Mouse (Mus musculus): ENCODE measurements around the gene Sertad3. TPM values are rescaled to one million over a fixed set of nuclear protein-coding genes. Genes with fewer than 3 reads are reported as not detected.
A peak's percentile ranks its signal among the peaks of the same experiment; 100 is the strongest.

Gene Sertad3
- polyA plus RNA-seq, 1 experiment from 2014 or later = 22.2 TPM

DNA sequence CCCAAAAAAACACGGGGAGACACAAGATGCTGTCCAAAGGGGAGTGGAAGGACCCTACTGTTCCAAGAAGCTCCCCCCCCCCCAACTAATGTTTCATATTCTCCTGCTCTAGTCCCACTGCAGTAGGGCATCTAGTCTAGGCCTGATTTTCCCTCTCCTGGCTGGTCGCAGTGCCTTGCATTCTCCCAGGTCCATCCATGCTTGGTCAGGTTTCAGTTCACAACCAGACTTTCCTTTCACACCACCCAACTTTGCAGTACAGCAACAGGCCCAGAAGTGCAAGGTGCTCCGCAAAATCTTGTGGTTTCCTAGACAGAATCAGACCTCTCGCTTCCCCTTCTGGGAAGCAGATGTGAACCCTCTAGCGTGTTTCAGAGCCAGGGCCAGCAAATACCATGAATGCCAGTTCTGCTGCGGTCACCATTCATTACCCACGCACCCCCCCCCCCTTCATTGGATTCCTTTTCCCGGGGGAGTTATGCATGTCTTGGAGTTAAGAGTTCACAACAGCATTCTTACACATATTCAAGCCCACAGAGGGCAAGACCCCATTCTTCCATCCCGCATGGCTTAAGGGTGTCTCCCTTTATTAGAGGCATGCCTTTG lies 33.3 kb downstream of the Sertad3 start:
- 50% methylated on average over 9 of the region's 9 CpGs for WGBS
- H3K4me3 ChIP-seq = 0 out of 2 replicates have a peak overlapping the region, but pooled peaks have one; percentile 49

DNA sequence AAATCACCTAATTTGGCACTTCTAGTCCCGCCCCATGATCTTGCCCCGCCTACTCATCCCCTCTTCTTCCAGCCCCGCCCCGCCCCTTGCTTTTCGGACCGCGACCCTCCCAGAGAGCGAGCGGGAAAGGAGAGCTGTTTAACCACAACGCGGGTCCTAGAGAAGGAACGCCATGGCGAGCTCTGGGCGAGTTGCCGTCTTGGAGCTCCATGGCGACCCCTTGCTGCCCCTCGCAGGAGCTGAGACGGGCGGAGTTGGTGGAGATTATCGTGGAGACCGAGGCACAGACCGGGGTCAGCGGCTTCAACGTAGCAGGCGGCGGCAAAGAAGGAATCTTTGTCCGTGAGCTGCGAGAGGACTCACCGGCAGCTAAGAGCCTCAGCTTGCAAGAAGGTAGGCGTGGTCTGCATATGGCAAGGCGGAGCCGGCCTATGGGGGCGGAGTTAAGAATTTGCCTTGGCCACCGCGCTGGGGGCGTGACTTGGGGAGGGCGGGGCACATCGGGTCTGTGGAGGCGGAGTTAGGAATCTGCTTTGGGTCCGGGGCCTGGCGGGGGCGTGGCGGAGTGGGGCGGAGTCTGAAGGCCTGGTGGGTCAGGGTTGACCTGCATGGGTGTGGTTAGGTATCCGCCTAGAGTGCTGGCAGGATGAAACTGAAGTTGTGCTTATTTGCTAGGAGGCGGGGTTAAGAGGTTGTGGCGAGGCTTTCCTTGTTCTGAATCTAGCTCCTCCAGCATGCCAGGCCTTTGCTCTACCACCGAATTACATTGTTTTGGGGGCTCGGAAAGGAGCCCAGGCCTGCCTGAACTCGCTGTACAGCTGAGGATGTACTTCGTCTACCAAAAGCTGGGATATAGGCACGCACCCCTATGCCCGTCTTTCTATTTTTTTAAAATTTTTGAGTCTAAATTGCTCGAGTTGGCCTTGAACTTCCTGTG lies 34.4 kb downstream of the Sertad3 start:
- peak; percentile 88 for ATAC-seq (ENCODE audit: low FRiP score, low read depth)
- H3K4me1 ChIP-seq = peaks cover 6% of the 10 kb centered on the region
- peak overlapping the region; percentile 49 for H3K4me3 ChIP-seq
- H3K27me3 ChIP-seq (replicated peaks) = no peaks in the 10 kb centered on the region
- peak overlapping the region; percentile 58 for H3K9ac ChIP-seq
- no peaks in the 10 kb centered on the region for H3K9me3 ChIP-seq
- H3K27ac ChIP-seq = peak overlapping the region; percentile 89
- no peaks in the 10 kb centered on the region for H3K36me3 ChIP-seq
- 1% methylated on average over 54 of the region's 54 CpGs for WGBS
- H3K4me2 ChIP-seq (replicated peaks) = peak overlapping the region; percentile 70

More for the DNA sequence above, 33.3 kb downstream of the Sertad3 start:
- Histone ChIP-seq H3K9ac (0 out of 2 replicates have a peak overlapping the region, but pooled peaks have one; percentile 13), H3K4me2 (replicated peaks) (peak overlapping the region; percentile 70), H3K9me3 (no peaks in the 10 kb centered on the region), H3K27ac (no peak overlapping the region), H3K27me3 (replicated peaks) (no peaks in the 10 kb centered on the region), H3K36me3 (no peaks in the 10 kb centered on the region), H3K4me1 (peaks cover 6% of the 10 kb centered on the region)
- peak; percentile 11; the same call in 1 of the 2 replicates for ATAC-seq (ENCODE audit: low FRiP score, low read depth)

DNA sequence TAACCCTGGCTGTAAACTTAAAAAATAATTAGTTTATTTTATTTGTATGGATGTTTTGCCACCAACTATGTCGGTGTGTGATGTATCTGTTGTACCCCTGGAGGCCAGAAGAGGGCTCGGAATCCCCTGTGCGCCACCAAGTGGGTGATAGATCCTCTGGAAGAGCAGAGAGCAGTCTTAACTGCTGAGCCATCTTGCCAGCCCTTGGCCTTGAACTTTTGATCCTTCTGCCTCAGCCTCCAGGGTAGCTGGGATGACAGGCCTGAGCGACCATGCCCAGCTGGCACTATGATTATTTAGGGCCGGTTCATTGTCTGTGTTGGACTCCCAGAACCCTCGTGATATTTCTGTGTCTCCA lies 35.1 kb downstream of the Sertad3 start:
- peaks cover 6% of the 10 kb centered on the region for H3K4me1 ChIP-seq
- H3K9ac ChIP-seq = no peak overlapping the region
- H3K4me3 ChIP-seq = peak overlapping the region; percentile 49; the same call in 1 of the 2 replicates
- H3K27me3 ChIP-seq (replicated peaks) = no peaks in the 10 kb centered on the region
- H3K36me3 ChIP-seq = no peaks in the 10 kb centered on the region
- H3K9me3 ChIP-seq = no peaks in the 10 kb centered on the region
- ATAC-seq (ENCODE audit: low FRiP score, low read depth) = peak; percentile 57
- 21% methylated on average over 6 of the region's 6 CpGs for WGBS
- H3K4me2 ChIP-seq (replicated peaks) = peak overlapping the region; percentile 70
- no peak overlapping the region for H3K27ac ChIP-seq

DNA sequence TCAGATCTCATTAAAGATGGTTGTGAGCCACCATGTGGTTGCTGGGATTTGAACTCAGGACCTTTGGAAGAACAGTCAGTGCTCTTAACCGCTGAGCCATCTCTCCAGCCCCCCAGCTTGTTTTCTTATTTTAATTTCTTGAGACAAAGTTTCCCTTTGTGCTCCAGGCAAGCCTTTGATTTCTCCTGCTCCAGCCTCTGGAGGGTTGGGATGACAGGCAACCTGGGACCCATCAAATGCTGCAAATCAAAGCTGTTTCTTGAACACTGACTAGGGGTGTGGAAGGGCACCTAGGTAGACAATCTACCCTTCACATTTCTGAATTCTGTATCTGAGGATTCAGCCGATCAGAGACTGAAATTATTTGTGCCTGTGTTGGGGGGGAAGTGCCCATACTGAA lies 37.2 kb downstream of the Sertad3 start:
- no peak overlapping the region for H3K4me2 ChIP-seq (replicated peaks)
- no peak overlapping the region for H3K9ac ChIP-seq
- no peaks in the 10 kb centered on the region for H3K36me3 ChIP-seq
- H3K9me3 ChIP-seq = no peaks in the 10 kb centered on the region
- H3K4me1 ChIP-seq = peaks cover 6% of the 10 kb centered on the region
- 89% methylated on average over 2 of the region's 2 CpGs for WGBS
- H3K27me3 ChIP-seq (replicated peaks) = no peaks in the 10 kb centered on the region
- H3K4me3 ChIP-seq = no peak overlapping the region
- no peak overlapping the region for H3K27ac ChIP-seq
- no peak for ATAC-seq (ENCODE audit: low FRiP score, low read depth)

DNA sequence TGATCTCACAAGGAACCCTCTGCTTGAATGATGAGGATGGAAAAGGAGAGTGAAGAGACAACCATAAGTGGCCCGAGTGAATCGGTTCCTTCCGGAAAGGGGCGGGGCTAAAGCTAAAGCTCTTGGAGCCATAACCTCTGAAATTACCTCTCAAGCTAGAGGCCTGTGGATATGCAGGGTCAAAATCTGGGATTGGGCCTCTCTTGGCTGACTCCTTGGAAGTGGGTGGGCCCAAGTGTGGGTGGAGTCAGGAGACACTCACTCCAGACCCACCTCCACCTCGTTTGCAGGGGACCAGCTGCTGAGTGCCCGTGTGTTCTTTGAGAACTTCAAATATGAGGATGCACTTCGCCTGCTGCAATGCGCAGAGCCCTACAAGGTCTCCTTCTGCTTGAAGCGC lies 41.4 kb downstream of the Sertad3 start:
- Histone ChIP-seq H3K4me2 (replicated peaks) (no peak overlapping the region), H3K4me1 (no peaks in the 10 kb centered on the region), H3K36me3 (no peaks in the 10 kb centered on the region), H3K9ac (no peak overlapping the region), H3K4me3 (no peak overlapping the region), H3K27ac (no peak overlapping the region), H3K27me3 (replicated peaks) (no peaks in the 10 kb centered on the region), H3K9me3 (no peaks in the 10 kb centered on the region)
- WGBS = 72% methylated on average over 9 of the region's 9 CpGs
- no peak for ATAC-seq (ENCODE audit: low FRiP score, low read depth)

DNA sequence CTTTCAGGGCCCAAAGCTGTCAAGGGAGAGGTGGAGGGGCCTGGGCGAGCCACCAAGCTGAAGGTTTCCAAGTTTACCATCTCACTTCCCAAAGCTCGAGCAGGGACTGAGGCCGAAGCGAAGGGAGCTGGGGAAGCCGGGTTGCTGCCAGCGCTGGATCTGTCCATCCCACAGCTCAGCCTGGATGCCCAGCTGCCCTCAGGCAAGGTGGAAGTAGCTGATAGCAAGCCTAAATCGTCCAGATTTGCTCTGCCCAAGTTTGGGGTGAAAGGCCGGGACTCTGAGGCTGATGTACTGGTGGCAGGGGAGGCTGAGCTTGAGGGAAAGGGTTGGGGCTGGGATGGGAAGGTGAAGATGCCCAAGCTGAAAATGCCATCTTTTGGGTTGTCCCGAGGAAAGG lies 44.7 kb downstream of the Sertad3 start:
- Histone ChIP-seq H3K4me3 (no peak overlapping the region), H3K4me1 (no peaks in the 10 kb centered on the region), H3K27ac (no peak overlapping the region), H3K36me3 (no peaks in the 10 kb centered on the region), H3K4me2 (replicated peaks) (no peak overlapping the region), H3K27me3 (replicated peaks) (no peaks in the 10 kb centered on the region), H3K9me3 (no peaks in the 10 kb centered on the region), H3K9ac (no peak overlapping the region)
- ATAC-seq (ENCODE audit: low FRiP score, low read depth) = no peak
- WGBS = 87% methylated on average over 9 of the region's 9 CpGs

DNA sequence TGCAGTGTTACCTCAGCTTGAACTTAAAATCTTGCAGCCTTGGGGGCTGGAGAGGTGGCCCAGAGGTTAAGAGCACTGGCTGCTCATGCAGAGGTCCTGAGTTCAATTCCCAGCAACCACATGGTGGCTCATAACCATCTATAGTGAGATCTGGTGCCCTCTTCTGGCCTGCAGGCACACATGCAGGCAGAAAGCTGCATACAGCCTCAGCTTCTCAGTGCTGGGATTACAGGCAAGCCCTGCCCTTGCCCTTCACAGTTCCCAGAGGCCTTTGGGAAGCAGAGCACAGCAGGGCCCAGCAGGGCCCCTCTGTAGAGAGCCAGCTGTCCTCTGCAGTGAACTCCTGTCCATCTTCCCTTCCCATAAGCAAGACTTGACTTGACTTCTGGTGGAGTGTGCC lies 46.5 kb downstream of the Sertad3 start:
- Histone ChIP-seq H3K27ac (no peak overlapping the region), H3K27me3 (replicated peaks) (no peaks in the 10 kb centered on the region), H3K4me1 (no peaks in the 10 kb centered on the region), H3K36me3 (no peaks in the 10 kb centered on the region), H3K9ac (no peak overlapping the region), H3K4me2 (replicated peaks) (no peak overlapping the region), H3K9me3 (no peaks in the 10 kb centered on the region), H3K4me3 (no peak overlapping the region)
- ATAC-seq (ENCODE audit: low FRiP score, low read depth) = no peak

DNA sequence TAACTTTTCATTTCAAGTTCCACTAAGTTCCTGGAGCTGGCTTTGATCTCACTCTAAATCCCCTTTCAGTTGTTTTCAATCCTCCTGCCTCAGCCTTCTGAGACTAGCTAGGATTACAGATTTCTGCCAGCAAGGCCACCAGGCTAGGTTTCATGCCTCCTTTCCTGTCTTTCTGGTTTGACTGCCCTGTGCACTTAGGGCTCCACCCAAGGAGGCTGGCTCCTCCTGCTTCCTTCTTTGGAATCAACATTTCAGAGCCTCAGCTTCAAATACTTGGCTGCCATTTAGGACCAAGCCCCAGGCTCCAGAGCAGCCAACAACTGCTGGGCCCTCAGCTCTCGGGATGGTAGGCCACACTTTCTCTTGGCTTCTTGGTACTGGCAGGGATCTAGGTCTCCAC lies 47.0 kb downstream of the Sertad3 start:
- no peak overlapping the region for H3K27ac ChIP-seq
- H3K9ac ChIP-seq = no peak overlapping the region
- no peak for ATAC-seq (ENCODE audit: low FRiP score, low read depth)
- H3K36me3 ChIP-seq = no peaks in the 10 kb centered on the region
- H3K4me2 ChIP-seq (replicated peaks) = no peak overlapping the region
- WGBS = 74% methylated on average over 1 of the region's 1 CpGs
- H3K4me3 ChIP-seq = no peak overlapping the region
- H3K27me3 ChIP-seq (replicated peaks) = no peaks in the 10 kb centered on the region
- H3K4me1 ChIP-seq = no peaks in the 10 kb centered on the region
- H3K9me3 ChIP-seq = no peaks in the 10 kb centered on the region

DNA sequence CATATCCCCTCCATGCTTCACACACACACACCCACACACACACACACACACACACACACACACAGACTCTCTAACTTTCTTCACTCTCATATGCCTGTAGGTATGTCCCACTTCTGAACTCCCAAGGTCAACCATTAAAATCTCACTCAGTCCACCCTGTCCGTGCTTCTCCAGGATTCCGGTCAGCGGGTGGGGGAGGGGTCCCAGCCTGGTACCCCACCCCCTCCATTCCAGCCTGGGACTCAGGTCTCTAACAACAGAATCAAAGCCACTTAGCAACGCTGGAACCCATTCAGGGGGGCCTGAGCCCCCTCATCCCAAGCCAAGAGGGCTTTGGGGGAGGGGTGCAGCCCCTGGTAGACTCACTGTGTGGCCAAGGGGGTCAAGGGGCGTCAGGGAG lies 49.4 kb downstream of the Sertad3 start, which contains the start of gene Hipk4:
TSS of gene Hipk4 (plus strand) at position 301 of the 400 bp plus-strand sequence.
- WGBS = 66% methylated on average over 5 of the region's 5 CpGs
- Histone ChIP-seq H3K9me3 (no peaks in the 10 kb centered on the region), H3K4me2 (replicated peaks) (no peak within 1 kb of the TSS), H3K36me3 (no peaks in the 10 kb centered on the region), H3K4me3 (no peak within 1 kb of the TSS), H3K9ac (no peak within 1 kb of the TSS), H3K4me1 (no peaks in the 10 kb centered on the region), H3K27me3 (replicated peaks) (no peaks in the 10 kb centered on the region), H3K27ac (no peak within 1 kb of the TSS)
- no peak for ATAC-seq (ENCODE audit: low FRiP score, low read depth)

DNA sequence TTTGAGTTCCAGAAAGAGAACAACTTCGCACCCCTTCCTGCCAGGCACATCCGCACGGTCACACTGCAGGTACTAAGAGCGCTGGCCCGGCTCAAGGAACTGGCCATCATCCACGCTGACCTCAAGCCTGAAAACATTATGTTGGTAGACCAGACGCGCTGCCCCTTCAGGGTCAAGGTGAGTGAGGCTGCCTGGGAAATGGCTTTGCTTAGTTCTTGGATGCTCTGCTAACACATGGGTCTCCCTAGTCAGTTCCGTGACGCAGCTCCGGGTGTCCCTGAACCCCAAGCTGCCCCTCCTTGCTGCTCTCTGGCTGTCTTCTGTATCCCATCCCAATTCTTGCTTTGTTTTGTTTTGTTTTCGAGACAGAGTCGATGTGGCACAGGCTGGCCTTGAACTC lies 50.2 kb downstream of the Sertad3 start:
- Histone ChIP-seq H3K36me3 (no peaks in the 10 kb centered on the region), H3K4me3 (no peak overlapping the region), H3K9ac (no peak overlapping the region), H3K9me3 (no peaks in the 10 kb centered on the region), H3K4me1 (no peaks in the 10 kb centered on the region), H3K27ac (no peak overlapping the region), H3K4me2 (replicated peaks) (no peak overlapping the region), H3K27me3 (replicated peaks) (no peaks in the 10 kb centered on the region)
- WGBS = 95% methylated on average over 13 of the region's 13 CpGs
- no peak for ATAC-seq (ENCODE audit: low FRiP score, low read depth)

DNA sequence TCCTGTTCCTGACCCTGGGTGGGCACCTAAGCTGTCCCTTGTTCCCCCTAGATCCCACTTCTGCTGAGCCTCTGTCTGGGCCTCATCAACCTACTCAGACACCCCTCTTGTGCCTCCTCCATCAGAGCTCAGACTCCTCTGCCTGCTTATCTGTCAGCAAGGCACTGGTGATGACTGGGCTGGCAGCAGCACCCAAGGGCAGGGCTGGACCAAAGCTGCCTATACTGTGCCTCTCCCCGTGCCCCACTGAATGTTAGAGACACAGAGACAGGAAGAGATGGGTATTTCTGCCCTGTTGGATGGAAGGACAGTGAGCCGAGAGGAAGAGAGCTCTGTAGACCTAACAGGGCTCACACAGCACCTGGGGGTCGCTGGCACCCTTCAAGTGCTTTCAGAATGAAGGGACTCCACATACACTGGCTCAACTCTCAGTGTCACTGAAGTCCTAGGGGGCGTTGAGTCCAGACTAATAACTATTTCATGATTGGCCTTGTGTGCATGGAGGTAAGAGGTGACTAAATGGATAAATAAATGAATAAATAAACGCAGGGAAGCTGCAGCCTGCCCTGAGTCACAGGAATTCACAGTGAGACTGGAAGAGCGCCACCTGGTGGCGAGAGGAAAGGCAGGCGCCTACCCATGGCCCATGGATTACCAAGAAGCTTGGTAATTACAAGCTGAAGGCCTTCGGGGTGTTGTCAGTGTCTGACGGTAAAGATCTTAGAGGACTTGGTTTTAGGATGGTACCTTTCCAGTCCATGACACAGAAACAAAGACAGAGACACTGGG lies 52.7 kb downstream of the Sertad3 start:
- H3K4me1 ChIP-seq = no peaks in the 10 kb centered on the region
- no peak overlapping the region for H3K4me2 ChIP-seq (replicated peaks)
- WGBS = 24% methylated on average over 10 of the region's 10 CpGs
- no peaks in the 10 kb centered on the region for H3K27me3 ChIP-seq (replicated peaks)
- no peak overlapping the region for H3K27ac ChIP-seq
- H3K9ac ChIP-seq = no peak overlapping the region
- H3K9me3 ChIP-seq = no peaks in the 10 kb centered on the region
- H3K36me3 ChIP-seq = peaks cover 19% of the 10 kb centered on the region
- ATAC-seq (ENCODE audit: low FRiP score, low read depth) = peak; percentile 45; the same call in 1 of the 2 replicates
- H3K4me3 ChIP-seq = no peak overlapping the region

Data from neural tube, embryonic 12.5 days (tissue).